Mouse (Mus musculus) frontal cortex, postnatal 10 days (tissue): ENCODE measurements at regions not wholly inside any gene's neighbourhood (a gene's known extent, or its start where the extent isn't known, plus 50 kb on each side); places are given as distances from the start of the nearest gene placed in this dataset.
"Not testable (repeated sequence)": the region's sequence is repeated elsewhere in the genome, so short reads cannot be mapped to it uniquely, and the experiment has no call there.

Experiments used
- DNase-seq, 2 experiments: peaks; one replicate each; pipeline ENCODE4 v3.0.0; 2022; ENCODE audit warnings: low spot score in 2 of 2, mixed read lengths in 1 of 2

GRCm38 (mm10) chr16:29742497-29743230, 163.5 kb downstream of the Opa1 start:
- no peak for DNase-seq

GRCm38 (mm10) chr16:29745486-29745885, 166.4 kb downstream of the Opa1 start:
- DNase-seq, result no peak

- DNase-seq, result no peak
Measured at GRCm38 (mm10) chr16:29746245-29746644, 167.1 kb downstream of the Opa1 start.

- DNase-seq, result no peak
Measured at GRCm38 (mm10) chr16:29749167-29749566, 170.0 kb downstream of the Opa1 start.

- DNase-seq, result no peak
Measured at GRCm38 (mm10) chr16:29754579-29755199, 175.6 kb downstream of the Opa1 start.

- DNase-seq, result no peak
Measured at GRCm38 (mm10) chr16:29758246-29758645, 179.1 kb downstream of the Opa1 start.

- no peak for DNase-seq
Measured at GRCm38 (mm10) chr16:29759416-29759815, 180.3 kb downstream of the Opa1 start.

GRCm38 (mm10) chr16:29760627-29761026, 181.5 kb downstream of the Opa1 start:
- DNase-seq, result no peak

- peak in 1 of 2 experiments; percentile 35 for DNase-seq
Measured at GRCm38 (mm10) chr16:29761779-29762277, 182.7 kb downstream of the Opa1 start.

- DNase-seq, result no peak
Measured at GRCm38 (mm10) chr16:29764376-29764775, 185.2 kb downstream of the Opa1 start.

- DNase-seq, result not testable (repeated sequence)
Measured at GRCm38 (mm10) chr16:29765801-29766200, 186.7 kb downstream of the Opa1 start.

- DNase-seq, result no peak
Measured at GRCm38 (mm10) chr16:29771320-29771719, 192.2 kb downstream of the Opa1 start.

- DNase-seq, result no peak
Measured at GRCm38 (mm10) chr16:29771728-29772608, 192.8 kb downstream of the Opa1 start.

GRCm38 (mm10) chr16:29772609-29772988, 193.5 kb downstream of the Opa1 start:
- no peak for DNase-seq

- no peak for DNase-seq
Measured at GRCm38 (mm10) chr16:29773056-29773455, 193.9 kb downstream of the Opa1 start.

- DNase-seq, result no peak
Measured at GRCm38 (mm10) chr16:29774949-29775348, 195.8 kb downstream of the Opa1 start.

GRCm38 (mm10) chr16:29775879-29776278, 196.7 kb downstream of the Opa1 start:
- DNase-seq, result no peak

GRCm38 (mm10) chr16:29782441-29782840, 203.3 kb downstream of the Opa1 start:
- no peak for DNase-seq

GRCm38 (mm10) chr16:29785114-29785513, 206.0 kb downstream of the Opa1 start:
- no peak for DNase-seq

GRCm38 (mm10) chr16:29786540-29786939, 207.4 kb downstream of the Opa1 start:
- no peak for DNase-seq

GRCm38 (mm10) chr16:29787633-29788511, 208.7 kb downstream of the Opa1 start:
- DNase-seq, result no peak
